Mouse (Mus musculus) heart, postnatal 0 days (tissue): ENCODE measurements around the gene Cacna1e.

Source experiments
- CTCF ChIP-seq: IDR thresholded peaks from 2 replicates; pipeline ENCODE4 v1.5.1; 2016; ENCODE audit warnings: antibody characterized with exemption, control low read depth, low read depth
- EP300 ChIP-seq: IDR thresholded peaks from 2 replicates; pipeline ENCODE4 v1.6.1; 2016; ENCODE audit warnings: antibody characterized with exemption, low read depth

GRCm38 (mm10) chr1:154409051-154409450 lies 475.2 kb downstream of the Cacna1e start:
- TF ChIP-seq CTCF (no peak), EP300 (no peak)
